Mouse (Mus musculus) hindbrain, embryonic 11.5 days (tissue): Measurements from ENCODE around the gene Iqgap2. TPM values are rescaled to one million over a fixed set of nuclear protein-coding genes. Genes with fewer than 3 reads are reported as not detected.

ENCODE experiments used
- ATAC-seq: fragments of 200-750 bp; cut with Nextera tagmentation; 2 replicates; pipeline ENCODE4 v1.8.0; 2017; ENCODE audit warnings: mild to moderate bottlenecking, moderate TSS enrichment, moderate library complexity; ENCODE audit not compliant: low FRiP score
- DNase-seq: peaks from one replicate; pipeline ENCODE4 v3.0.0-alpha.2; 2015; ENCODE audit warnings: low spot score
- H3K27ac ChIP-seq: fragments of 300-500 bp; sonication (generic); 2 replicates; pipeline ENCODE4 v1.5.1; 2014; ENCODE audit warnings: mild to moderate bottlenecking, low read depth, low read length
- H3K27me3 ChIP-seq: fragments of 300-500 bp; sonication (generic); 2 replicates; pipeline ENCODE4 v1.6.1; 2014; ENCODE audit warnings: mild to moderate bottlenecking, low read length, moderate library complexity, mixed read lengths; ENCODE audit not compliant: control insufficient read depth, insufficient read depth
- H3K36me3 ChIP-seq: fragments of 300-500 bp; sonication (generic); 2 replicates; pipeline ENCODE4 v1.6.1; 2014; ENCODE audit warnings: mild to moderate bottlenecking, low read length, moderate library complexity, mixed read lengths; ENCODE audit not compliant: control insufficient read depth, insufficient read depth
- H3K4me1 ChIP-seq: fragments of 300-500 bp; sonication (generic); replicated peaks from 2 replicates; pipeline ENCODE4 v1.6.1; 2014; ENCODE audit warnings: low read length, mixed read lengths; ENCODE audit not compliant: control insufficient read depth, insufficient read depth
- H3K4me2 ChIP-seq: fragments of 300-500 bp; sonication (generic); replicated peaks from 2 replicates; pipeline ENCODE4 v1.6.1; 2014; ENCODE audit warnings: mild to moderate bottlenecking, low read depth, low read length
- H3K4me3 ChIP-seq: fragments of 300-500 bp; sonication (generic); 2 replicates; pipeline ENCODE4 v1.5.1; 2014; ENCODE audit warnings: low read depth, low read length
- H3K9ac ChIP-seq: fragments of 300-500 bp; sonication (generic); 2 replicates; pipeline ENCODE4 v1.6.1; 2014; ENCODE audit warnings: low read depth, low read length
- H3K9me3 ChIP-seq: fragments of 300-500 bp; sonication (generic); 2 replicates; pipeline ENCODE4 v1.6.1; 2016; ENCODE audit warnings: low read length; ENCODE audit not compliant: control insufficient read depth
- WGBS: fragments of 180-500 bp; shearing (Covaris S2); extraction: QIAGEN DNeasy Blood & Tissue Kit; methylation state at CpG from one replicate; pipeline ENCODE4 v1.1.7; 2014; 5-methylcytosine and 5-hydroxymethylcytosine counted together
- polyA plus RNA-seq: library from polyadenylated mRNA; unstranded; fragments of >200 nt; fragmentation: Nextera tagmentation; extraction: Ambion mirVana; gene quantifications from 2 replicates; pipeline ENCODE4 v1.2.1, GENCODE M21; 2014

Gene Iqgap2
- polyA plus RNA-seq, 1 experiment from 2014 or later: 20.7 TPM

DNA sequence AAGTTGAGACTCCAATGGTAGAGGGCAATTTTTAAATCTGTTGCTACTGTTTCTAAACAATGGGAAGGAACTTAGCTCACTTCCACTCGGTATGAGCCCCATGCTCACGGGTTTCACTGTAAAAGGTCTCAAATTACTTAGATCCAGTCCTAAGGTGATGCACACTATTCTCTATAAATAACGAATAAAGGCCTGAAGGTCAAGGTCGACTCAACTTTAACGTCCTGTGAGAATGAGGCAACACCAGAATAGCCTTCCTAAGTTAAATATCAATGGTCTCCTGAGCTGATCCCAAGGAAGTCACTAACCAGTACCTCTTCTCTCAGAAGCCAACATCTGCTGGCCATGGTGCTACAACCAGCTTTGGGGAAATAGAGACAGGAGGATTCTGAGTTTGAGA lies 45.4 kb downstream of the Iqgap2 start:
- Histone ChIP-seq H3K27me3 (no peaks in the 10 kb centered on the region), H3K9ac (no peak overlapping the region), H3K4me3 (no peak overlapping the region), H3K4me2 (no peak overlapping the region), H3K4me1 (no peaks in the 10 kb centered on the region), H3K36me3 (no peaks in the 10 kb centered on the region), H3K9me3 (no peaks in the 10 kb centered on the region), H3K27ac (no peak overlapping the region)
- ATAC-seq (no peak), DNase-seq (no peak)
- WGBS: 78% methylated on average over 5 of the region's 5 CpGs

DNA sequence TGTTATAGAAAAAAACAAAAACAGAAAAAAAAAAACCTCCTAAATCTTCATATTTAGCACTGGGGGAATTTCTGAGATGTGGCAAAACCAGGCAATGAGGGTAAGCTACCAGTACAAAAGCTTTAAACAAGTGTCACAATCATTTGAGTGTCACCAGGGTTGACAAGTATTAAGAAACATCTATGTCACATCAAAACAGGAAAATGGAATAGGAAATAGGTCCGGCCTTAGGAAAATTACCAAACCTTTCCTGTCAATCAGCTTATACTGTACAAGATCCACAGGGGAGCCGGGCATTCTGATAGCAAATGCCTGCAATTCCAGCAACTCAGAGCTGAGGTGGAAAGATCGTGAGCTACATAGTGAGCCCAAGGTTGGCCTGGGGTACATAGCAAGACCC lies 46.8 kb downstream of the Iqgap2 start:
- Histone ChIP-seq H3K27ac (no peak overlapping the region), H3K27me3 (no peaks in the 10 kb centered on the region), H3K9me3 (no peaks in the 10 kb centered on the region), H3K4me2 (no peak overlapping the region), H3K4me3 (no peak overlapping the region), H3K36me3 (no peaks in the 10 kb centered on the region), H3K4me1 (no peaks in the 10 kb centered on the region), H3K9ac (no peak overlapping the region)
- no peak for ATAC-seq
- 87% methylated on average over 3 of the region's 3 CpGs for WGBS
- DNase-seq: no peak

DNA sequence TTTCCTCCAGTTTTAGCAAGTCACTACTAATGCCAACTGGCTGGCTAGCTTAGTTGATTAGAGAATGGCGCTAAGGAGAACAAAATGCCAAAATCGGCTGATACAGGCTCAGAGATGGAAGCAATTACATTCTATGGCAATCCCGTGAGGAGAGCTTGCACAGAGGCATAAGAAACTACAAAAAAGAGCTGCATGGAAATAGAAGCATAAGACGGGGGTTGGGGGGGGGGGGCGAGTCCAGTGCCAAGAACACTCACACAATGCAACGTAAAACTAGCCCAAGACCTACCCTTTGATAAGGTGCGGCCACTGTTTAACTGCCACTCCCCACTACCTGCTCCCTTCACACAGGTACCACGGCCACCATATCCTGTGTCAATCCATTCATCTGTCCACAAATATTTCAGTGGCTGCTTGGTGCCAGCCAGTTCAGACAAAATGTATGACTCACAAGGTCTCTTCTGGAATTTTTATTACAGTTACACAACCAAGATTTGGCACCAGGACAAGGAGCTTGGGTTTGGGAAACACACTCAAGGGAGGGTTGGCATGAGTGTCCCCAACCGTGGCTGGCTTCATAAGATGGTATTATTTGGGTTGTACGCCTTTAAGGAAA lies 48.2 kb downstream of the Iqgap2 start:
- H3K9ac ChIP-seq: no peak overlapping the region
- H3K4me2 ChIP-seq: no peak overlapping the region
- H3K36me3 ChIP-seq: no peaks in the 10 kb centered on the region
- H3K4me3 ChIP-seq: no peak overlapping the region
- no peak overlapping the region for H3K27ac ChIP-seq
- H3K9me3 ChIP-seq: no peaks in the 10 kb centered on the region
- no peaks in the 10 kb centered on the region for H3K4me1 ChIP-seq
- DNase-seq (no peak), ATAC-seq (no peak)
- no peaks in the 10 kb centered on the region for H3K27me3 ChIP-seq
- WGBS: 90% methylated on average over 10 of the region's 10 CpGs

DNA sequence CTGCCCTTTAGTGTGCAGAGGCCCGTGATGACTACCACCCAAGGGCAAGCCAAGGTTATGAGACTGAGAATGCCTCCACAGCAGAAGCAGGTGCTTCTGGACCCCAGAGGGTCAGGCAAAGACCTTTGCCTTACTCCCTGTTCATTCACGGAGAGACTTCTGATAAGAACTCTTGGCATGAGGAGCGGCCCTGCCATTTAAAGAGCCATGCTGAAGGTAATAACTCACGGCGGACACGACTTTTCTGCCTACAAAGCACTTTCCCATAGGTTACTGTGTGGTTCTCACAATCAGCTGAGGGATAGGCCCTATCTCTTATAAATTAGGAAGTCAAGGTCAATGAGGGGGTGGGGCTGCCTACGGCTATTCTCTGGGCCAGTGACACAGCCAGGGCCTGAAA lies 48.9 kb downstream of the Iqgap2 start:
- ATAC-seq: no peak
- H3K9ac ChIP-seq: no peak overlapping the region
- 87% methylated on average over 7 of the region's 7 CpGs for WGBS
- H3K9me3 ChIP-seq: no peaks in the 10 kb centered on the region
- H3K4me2 ChIP-seq: no peak overlapping the region
- H3K4me1 ChIP-seq: no peaks in the 10 kb centered on the region
- no peak for DNase-seq
- no peak overlapping the region for H3K4me3 ChIP-seq
- H3K27me3 ChIP-seq: no peaks in the 10 kb centered on the region
- H3K36me3 ChIP-seq: no peaks in the 10 kb centered on the region
- no peak overlapping the region for H3K27ac ChIP-seq

DNA sequence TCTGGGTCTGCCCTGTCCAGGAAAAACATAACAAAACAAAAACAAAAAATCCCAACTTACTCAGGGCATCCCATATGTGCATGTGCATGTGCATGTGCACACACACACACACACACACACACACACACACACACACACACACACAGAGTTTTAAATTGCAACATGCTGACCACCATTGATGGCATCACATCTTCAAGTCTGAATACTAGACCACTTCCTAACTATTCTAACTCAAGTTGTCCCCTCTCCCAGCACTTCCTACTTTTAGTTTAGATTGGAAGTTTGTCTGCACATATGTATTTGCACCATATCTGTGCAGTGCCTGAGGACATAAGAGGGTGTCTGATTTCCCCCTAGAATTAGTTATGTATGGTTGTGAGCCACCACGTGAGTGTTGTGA lies 49.8 kb downstream of the Iqgap2 start:
- whole genome bisulfite sequencing: 95% methylated on average over 1 of the region's 1 CpGs

DNA sequence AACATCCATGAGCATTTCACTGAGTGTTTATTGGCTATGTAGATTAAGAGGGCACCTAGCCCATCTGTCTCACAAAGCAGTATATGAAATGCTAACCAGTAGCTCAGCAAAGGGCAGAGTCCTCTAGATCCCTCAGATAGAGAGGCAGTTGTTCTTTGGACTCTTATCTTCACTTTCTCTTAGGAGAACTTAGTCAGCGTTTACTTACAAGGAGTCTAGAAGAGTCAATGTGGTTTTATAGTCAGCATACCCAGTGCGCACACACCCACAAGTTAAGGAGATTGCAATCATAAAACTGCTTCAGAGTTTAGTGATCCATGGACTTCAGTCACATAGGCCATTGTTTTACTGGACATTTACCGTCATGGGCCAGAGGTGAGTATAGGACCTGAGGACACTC lies 54.8 kb downstream of the Iqgap2 start:
- no peaks in the 10 kb centered on the region for H3K27me3 ChIP-seq
- WGBS: 94% methylated on average over 3 of the region's 3 CpGs
- H3K4me1 ChIP-seq: no peaks in the 10 kb centered on the region
- ATAC-seq (no peak), DNase-seq (no peak)
- no peaks in the 10 kb centered on the region for H3K36me3 ChIP-seq
- H3K9me3 ChIP-seq: no peaks in the 10 kb centered on the region
- no peak overlapping the region for H3K4me2 ChIP-seq
- H3K9ac ChIP-seq: no peak overlapping the region
- no peak overlapping the region for H3K27ac ChIP-seq
- H3K4me3 ChIP-seq: no peak overlapping the region

More for the DNA sequence above, 49.8 kb downstream of the Iqgap2 start:
- DNase-seq: no peak
- H3K9ac ChIP-seq: no peak overlapping the region
- no peaks in the 10 kb centered on the region for H3K4me1 ChIP-seq
- no peaks in the 10 kb centered on the region for H3K9me3 ChIP-seq
- no peak overlapping the region for H3K4me3 ChIP-seq
- H3K27ac ChIP-seq: no peak overlapping the region
- H3K27me3 ChIP-seq: no peaks in the 10 kb centered on the region
- no peaks in the 10 kb centered on the region for H3K36me3 ChIP-seq
- no peak for ATAC-seq
- H3K4me2 ChIP-seq: no peak overlapping the region

DNA sequence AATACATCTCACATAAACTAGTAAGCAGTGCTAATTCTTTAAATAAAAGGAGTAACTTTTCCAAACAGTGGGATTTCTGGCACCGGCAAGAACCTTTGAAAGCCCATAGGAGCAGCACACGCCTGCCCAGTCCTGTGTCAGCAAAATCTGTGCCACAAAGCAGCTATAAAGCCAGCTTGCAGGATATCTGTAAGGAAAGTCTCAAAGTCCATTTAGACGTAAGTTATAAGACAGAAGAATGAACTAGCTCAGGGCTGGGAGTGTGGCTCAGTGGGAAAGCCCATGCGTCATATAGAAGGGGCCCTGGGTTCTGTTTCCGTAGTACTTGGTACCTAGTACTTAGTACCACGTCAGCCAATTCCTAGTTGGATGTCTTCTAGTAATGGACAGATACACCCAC lies 58.2 kb downstream of the Iqgap2 start:
- ATAC-seq: no peak
- Histone ChIP-seq H3K27me3 (no peaks in the 10 kb centered on the region), H3K9me3 (no peaks in the 10 kb centered on the region), H3K4me1 (no peaks in the 10 kb centered on the region), H3K4me2 (no peak overlapping the region), H3K27ac (no peak overlapping the region), H3K36me3 (no peaks in the 10 kb centered on the region), H3K4me3 (no peak overlapping the region), H3K9ac (no peak overlapping the region)
- 90% methylated on average over 6 of the region's 6 CpGs for WGBS
- DNase-seq: no peak

DNA sequence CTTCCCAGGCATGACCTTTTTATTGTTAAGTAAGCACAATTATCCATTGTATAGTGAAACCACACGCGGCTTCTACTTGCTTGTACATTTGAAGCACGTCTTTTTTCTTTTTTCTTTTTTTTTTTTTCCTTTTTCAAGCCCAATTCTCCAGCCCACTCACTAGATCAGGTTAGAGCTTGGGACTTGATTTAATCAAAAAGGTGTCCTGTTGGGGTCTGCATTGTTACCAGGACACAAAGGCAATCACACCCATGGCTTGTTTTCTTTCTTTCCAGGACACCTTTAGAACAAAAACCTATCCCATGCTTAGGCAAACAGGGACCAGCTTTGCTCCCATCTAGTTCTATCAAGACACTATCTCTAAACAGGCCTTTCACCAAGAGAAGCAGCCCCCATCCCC lies 59.0 kb downstream of the Iqgap2 start:
- DNase-seq (no peak), ATAC-seq (no peak)
- Histone ChIP-seq H3K27ac (no peak overlapping the region), H3K4me1 (no peaks in the 10 kb centered on the region), H3K4me3 (no peak overlapping the region), H3K4me2 (no peak overlapping the region), H3K9ac (no peak overlapping the region), H3K27me3 (no peaks in the 10 kb centered on the region), H3K36me3 (no peaks in the 10 kb centered on the region), H3K9me3 (no peaks in the 10 kb centered on the region)
- WGBS: 24% methylated on average over 3 of the region's 3 CpGs

DNA sequence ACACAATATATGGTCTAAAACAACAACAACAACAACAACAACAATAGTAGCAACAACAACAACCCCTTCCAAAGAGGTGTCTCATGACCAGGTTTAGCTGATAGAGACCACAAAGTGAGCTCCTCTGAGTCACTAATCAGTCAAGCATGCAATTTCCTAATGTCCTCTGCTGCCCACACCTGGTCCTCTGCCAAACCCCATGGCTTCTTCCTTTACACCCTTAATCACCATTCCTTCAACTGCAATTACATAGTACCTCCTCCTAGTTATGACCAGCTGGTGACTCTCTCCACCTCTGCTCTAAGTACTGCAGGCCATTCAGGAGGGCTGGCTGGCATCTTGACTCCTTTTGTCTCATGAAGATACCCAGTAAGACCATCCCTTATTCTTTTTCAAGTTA lies 60.0 kb downstream of the Iqgap2 start:
- no peak overlapping the region for H3K27ac ChIP-seq
- no peaks in the 10 kb centered on the region for H3K4me1 ChIP-seq
- no peaks in the 10 kb centered on the region for H3K9me3 ChIP-seq
- H3K4me2 ChIP-seq: no peak overlapping the region
- no peak overlapping the region for H3K4me3 ChIP-seq
- no peak for DNase-seq
- no peak overlapping the region for H3K9ac ChIP-seq
- H3K36me3 ChIP-seq: no peaks in the 10 kb centered on the region
- ATAC-seq: no peak
- H3K27me3 ChIP-seq: no peaks in the 10 kb centered on the region
